Mouse (Mus musculus): Measurements from ENCODE around the gene Ankrd35.

GRCm38 (mm10) chr3:96729403-96729784 is 59.5 kb downstream of the Ankrd35 start:
- no peak for TF ChIP-seq CTCF (IDR thresholded peaks at IDR 0.05; ENCODE audit: borderline replicate concordance, insufficient read depth, low read length)
- TF ChIP-seq POLR2A (IDR thresholded peaks at IDR 0.05; ENCODE audit: low read depth, low read length): no peak
